Mouse (Mus musculus) spleen, postnatal 4 days (tissue): ENCODE results near the gene Lrp1.
A peak's percentile ranks its signal among the peaks of the same experiment; 100 is the strongest.

Source experiments
- DNase-seq, 2 experiments: peaks; one replicate each; pipeline ENCODE4 v3.0.0; 2022; ENCODE audit warnings: low spot score in 2 of 2

Lrp1 gene

GRCm38 (mm10) chr10:127652906-127653638 lies 32.1 kb upstream of the Lrp1 start:
- no peak for DNase-seq

GRCm38 (mm10) chr10:127645791-127646190 lies 24.8 kb upstream of the Lrp1 start:
- no peak for DNase-seq

- DNase-seq, result peak; percentile 78 to 87
Observed at GRCm38 (mm10) chr10:127643553-127644238, 22.7 kb upstream of the Lrp1 start.

- DNase-seq, result peak; percentile 82 to 89
Observed at GRCm38 (mm10) chr10:127642772-127643552, 22.0 kb upstream of the Lrp1 start, which contains the start of gene Stat6. Stat6 (plus strand) TSS chr10:127642986.

- peak; percentile 89 to 96 for DNase-seq
Observed at GRCm38 (mm10) chr10:127641861-127642771, 21.2 kb upstream of the Lrp1 start.

- no peak for DNase-seq
Observed at GRCm38 (mm10) chr10:127640421-127640820, 19.5 kb upstream of the Lrp1 start.

GRCm38 (mm10) chr10:127632668-127633271 lies 11.8 kb upstream of the Lrp1 start:
- no peak for DNase-seq

- DNase-seq, result no peak
Observed at GRCm38 (mm10) chr10:127631261-127632214, 10.6 kb upstream of the Lrp1 start.

GRCm38 (mm10) chr10:127626433-127626832 lies 5.5 kb upstream of the Lrp1 start:
- no peak for DNase-seq

GRCm38 (mm10) chr10:127623439-127624216 lies 2.7 kb upstream of the Lrp1 start:
- no peak for DNase-seq

GRCm38 (mm10) chr10:127622661-127623060 lies 1.7 kb upstream of the Lrp1 start:
- DNase-seq, result no peak

GRCm38 (mm10) chr10:127622057-127622392 lies 1.1 kb upstream of the Lrp1 start:
- DNase-seq, result peak in 1 of 2 experiments; percentile 70

GRCm38 (mm10) chr10:127621191-127622056 lies 476 bp upstream of the Lrp1 start:
- peak; percentile 55 to 74 for DNase-seq

- DNase-seq, result no peak
Observed at GRCm38 (mm10) chr10:127619941-127620405, 975 bp downstream of the Lrp1 start.

- DNase-seq, result no peak
Observed at GRCm38 (mm10) chr10:127619119-127619721, 1.7 kb downstream of the Lrp1 start.

GRCm38 (mm10) chr10:127618173-127618572 lies 2.8 kb downstream of the Lrp1 start:
- no peak for DNase-seq

GRCm38 (mm10) chr10:127617294-127617693 lies 3.7 kb downstream of the Lrp1 start:
- DNase-seq, result no peak
